Mouse (Mus musculus): ENCODE measurements at regions not wholly inside any gene's neighbourhood (a gene's known extent, or its start where the extent isn't known, plus 50 kb on each side); places are given as distances from the start of the nearest gene placed in this dataset.

DNA sequence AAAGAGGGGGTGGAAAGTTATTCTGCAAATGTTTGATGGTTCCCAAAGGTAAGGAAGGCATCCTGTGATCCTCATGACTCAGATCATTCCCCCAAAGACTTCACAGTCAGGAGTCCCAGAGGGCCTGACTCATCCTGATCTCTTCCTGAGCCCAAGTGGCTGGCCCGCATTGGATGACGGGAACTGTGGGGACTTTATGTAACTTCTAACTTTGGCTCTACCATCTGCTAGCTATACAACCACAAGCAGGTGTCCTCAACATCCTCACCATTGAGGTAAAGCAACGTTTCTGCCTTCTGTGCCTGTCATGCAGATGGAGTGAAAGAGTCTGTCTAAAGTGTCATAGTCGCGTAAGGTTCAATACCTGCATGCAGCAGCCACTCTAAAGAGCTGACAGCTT is 501.6 kb upstream of the Gm10131 start:
- Histone ChIP-seq H3K4me3 (no peak overlapping the region), H3K36me3 (replicated peaks) (no peaks in the 10 kb centered on the region), H3K9me3 (no peaks in the 10 kb centered on the region), H3K27me3 (ENCODE audit: poor library complexity, severe bottlenecking) (no peaks in the 10 kb centered on the region), H3K27ac (no peak overlapping the region), H3K4me1 (peaks cover 4% of the 10 kb centered on the region)
- 89% methylated on average over 5 of the region's 5 CpGs for WGBS
- DNase-seq (ENCODE audit: extremely low spot score, low spot score), result no peak

DNA sequence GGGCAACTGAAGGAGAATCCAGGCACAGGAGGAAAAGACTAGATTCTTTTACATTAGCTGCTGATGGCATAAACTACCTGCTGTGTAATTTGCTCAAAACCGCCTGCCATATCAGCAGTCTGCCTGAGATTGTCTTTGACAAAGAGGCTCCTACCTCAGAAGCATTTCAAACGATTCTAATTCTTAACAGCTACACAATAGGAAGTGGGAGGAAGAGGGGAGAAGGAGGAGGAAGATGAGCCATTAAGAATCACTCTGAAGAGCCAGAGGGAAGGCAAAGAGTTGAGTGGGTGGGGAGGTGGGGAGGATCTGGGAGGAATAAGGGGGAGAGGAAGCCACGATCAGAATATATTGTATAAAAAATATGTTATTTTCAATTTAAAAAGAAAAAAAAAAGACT is 500.9 kb upstream of the Gm10131 start:
- WGBS, result 78% methylated on average over 3 of the region's 3 CpGs
- H3K27ac ChIP-seq, result no peak overlapping the region
- no peak for DNase-seq (ENCODE audit: extremely low spot score, low spot score)
- H3K36me3 ChIP-seq (replicated peaks), result no peaks in the 10 kb centered on the region
- H3K9me3 ChIP-seq, result no peaks in the 10 kb centered on the region
- H3K4me1 ChIP-seq, result no peaks in the 10 kb centered on the region
- no peaks in the 10 kb centered on the region for H3K27me3 ChIP-seq (ENCODE audit: poor library complexity, severe bottlenecking)
- H3K4me3 ChIP-seq, result no peak overlapping the region

DNA sequence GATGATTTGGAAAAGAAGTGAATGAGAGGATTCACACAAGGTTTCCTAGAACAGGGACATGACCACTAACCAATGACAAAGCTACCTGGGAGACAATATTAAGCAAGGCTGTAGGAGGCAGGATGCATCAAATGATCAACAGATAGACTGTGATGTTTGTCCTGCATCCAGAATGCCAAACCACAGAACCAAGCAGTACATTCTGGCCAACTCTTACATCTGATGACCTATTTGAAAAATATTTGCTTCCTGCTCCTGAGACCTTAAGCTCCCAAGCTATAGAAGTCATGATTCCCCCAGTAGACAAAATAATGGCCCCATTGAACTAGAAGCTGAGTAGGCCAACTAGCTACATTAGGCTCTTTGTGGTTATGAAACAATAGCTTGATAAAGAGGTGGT is 498.6 kb upstream of the Gm10131 start:
- Histone ChIP-seq H3K27me3 (ENCODE audit: poor library complexity, severe bottlenecking) (no peaks in the 10 kb centered on the region), H3K4me3 (no peak overlapping the region), H3K36me3 (replicated peaks) (no peaks in the 10 kb centered on the region), H3K9me3 (no peaks in the 10 kb centered on the region), H3K4me1 (no peaks in the 10 kb centered on the region), H3K27ac (no peak overlapping the region)
- DNase-seq (ENCODE audit: extremely low spot score, low spot score), result no peak

DNA sequence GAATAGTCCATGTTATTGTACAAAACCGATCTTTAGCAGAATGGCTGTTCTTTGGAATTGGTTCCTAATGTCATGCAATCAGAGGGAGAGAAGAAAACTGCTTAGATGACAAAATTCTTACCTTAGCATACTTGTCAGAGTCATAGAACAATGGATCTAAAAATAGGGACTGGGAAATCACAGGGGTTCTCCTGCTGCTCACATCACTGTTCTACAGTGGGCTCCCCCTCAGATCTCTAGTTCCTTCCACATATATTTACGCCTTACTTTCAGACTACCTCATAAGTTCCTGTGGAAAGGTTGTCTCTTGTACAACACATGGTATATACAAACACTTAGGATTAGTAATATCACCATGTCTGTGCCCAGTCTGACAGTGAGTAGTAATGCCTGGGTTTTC is 495.9 kb upstream of the Gm10131 start:
- no peaks in the 10 kb centered on the region for H3K4me1 ChIP-seq
- no peak overlapping the region for H3K27ac ChIP-seq
- 90% methylated on average over 2 of the region's 2 CpGs for WGBS
- H3K9me3 ChIP-seq, result no peaks in the 10 kb centered on the region
- no peaks in the 10 kb centered on the region for H3K27me3 ChIP-seq (ENCODE audit: poor library complexity, severe bottlenecking)
- DNase-seq (ENCODE audit: extremely low spot score, low spot score), result no peak
- no peak overlapping the region for H3K4me3 ChIP-seq
- no peaks in the 10 kb centered on the region for H3K36me3 ChIP-seq (replicated peaks)

DNA sequence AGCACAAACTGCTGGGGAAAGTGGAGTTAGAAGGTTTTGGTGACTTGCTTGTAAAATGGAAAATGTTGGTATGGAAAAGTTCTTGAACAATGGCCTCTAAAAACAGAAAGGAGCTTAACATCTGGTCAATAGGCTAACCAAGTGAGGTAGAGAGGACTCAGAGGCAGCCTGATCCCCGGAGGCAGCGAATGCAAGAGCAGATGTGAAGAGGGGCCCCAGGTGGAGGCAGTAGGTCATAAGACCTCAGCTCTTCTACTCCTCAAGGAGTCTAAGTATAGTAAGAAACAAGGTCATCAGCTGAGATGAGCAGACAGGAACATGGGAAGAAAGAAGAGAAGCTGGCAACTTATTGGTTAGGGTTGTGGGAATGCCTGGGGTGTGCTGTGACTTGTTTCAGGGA is 493.5 kb upstream of the Gm10131 start:
- 85% methylated on average over 2 of the region's 2 CpGs for WGBS
- no peak for DNase-seq (ENCODE audit: extremely low spot score, low spot score)
- Histone ChIP-seq H3K4me3 (no peak overlapping the region), H3K4me1 (peaks cover 12% of the 10 kb centered on the region), H3K36me3 (replicated peaks) (no peaks in the 10 kb centered on the region), H3K27me3 (ENCODE audit: poor library complexity, severe bottlenecking) (no peaks in the 10 kb centered on the region), H3K9me3 (no peaks in the 10 kb centered on the region), H3K27ac (no peak overlapping the region)

DNA sequence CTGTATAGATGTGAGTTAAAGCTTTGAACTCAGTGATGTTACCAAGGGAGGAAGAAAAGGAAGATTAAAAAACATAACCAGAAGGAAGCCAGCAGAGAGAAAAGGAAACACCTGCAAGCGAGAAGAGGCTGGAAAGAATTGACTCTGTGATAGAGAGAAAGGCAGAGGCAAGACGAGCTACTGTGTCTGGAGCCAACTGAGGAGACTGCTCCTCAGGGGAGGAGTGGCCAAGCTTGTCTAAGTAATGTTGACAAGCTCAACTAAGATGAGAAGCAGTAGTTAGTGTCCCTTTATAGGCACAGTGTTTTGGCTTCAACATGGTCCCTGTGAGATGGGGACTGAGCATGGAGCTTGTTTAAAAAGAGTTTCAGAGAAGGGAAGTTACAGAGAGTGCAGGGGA is 493.0 kb upstream of the Gm10131 start:
- Histone ChIP-seq H3K27me3 (ENCODE audit: poor library complexity, severe bottlenecking) (no peaks in the 10 kb centered on the region), H3K4me1 (peaks cover 12% of the 10 kb centered on the region), H3K4me3 (no peak overlapping the region), H3K27ac (no peak overlapping the region), H3K9me3 (no peaks in the 10 kb centered on the region), H3K36me3 (replicated peaks) (no peaks in the 10 kb centered on the region)
- WGBS, result 74% methylated on average over 2 of the region's 2 CpGs
- no peak for DNase-seq (ENCODE audit: extremely low spot score, low spot score)

DNA sequence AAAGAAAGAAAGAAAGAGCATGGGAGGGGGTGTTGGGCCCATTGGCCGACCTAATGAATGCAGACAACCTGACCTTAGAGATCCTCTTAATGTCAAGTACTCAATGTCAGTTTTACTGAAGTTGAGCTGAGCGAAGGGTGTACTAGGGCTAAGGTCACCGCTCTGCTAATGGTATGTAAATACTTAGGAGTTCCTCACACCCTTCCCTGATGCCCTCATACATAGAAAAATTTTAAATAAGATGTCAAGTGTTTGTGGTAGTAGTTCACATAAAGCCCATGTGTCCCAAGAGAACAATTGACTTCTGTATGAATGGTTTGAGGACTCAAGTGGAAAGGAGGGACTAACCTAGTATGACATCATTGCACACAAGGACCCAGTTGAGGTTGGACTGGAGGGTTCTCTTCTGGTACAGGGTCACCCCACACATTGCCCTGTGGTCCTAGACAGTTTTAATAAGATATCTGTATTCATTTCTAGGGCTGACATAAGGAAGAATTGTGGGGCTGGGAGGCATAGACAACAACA is 490.0 kb upstream of the Gm10131 start:
- WGBS, result 80% methylated on average over 3 of the region's 3 CpGs
- no peaks in the 10 kb centered on the region for H3K36me3 ChIP-seq (replicated peaks)

DNA sequence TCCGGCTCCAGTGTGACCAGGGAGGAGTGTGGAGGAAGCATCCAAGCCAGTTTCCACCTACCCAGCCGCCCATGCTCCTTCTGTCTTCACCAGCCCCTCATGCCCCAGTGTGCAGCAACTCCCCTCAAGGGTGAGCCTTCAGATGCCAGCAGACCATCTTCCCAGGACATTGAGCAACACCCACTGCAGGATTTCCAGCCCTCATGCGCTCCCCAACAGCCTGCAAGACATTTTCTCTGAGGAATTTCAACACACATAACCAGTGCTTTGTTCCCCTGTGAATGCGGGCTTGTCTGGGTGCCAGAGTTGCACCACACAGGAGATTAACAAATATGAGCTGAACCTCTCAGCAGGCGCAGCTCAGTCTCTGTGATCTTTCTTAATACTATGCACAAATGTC is 489.3 kb upstream of the Gm10131 start:
- H3K36me3 ChIP-seq (replicated peaks), result no peaks in the 10 kb centered on the region
- H3K27ac ChIP-seq, result 0 out of 2 replicates have a peak overlapping the region, but pooled peaks have one; percentile 27
- H3K27me3 ChIP-seq (ENCODE audit: poor library complexity, severe bottlenecking), result no peaks in the 10 kb centered on the region
- no peak for DNase-seq (ENCODE audit: extremely low spot score, low spot score)
- no peaks in the 10 kb centered on the region for H3K9me3 ChIP-seq
- WGBS, result 68% methylated on average over 5 of the region's 5 CpGs
- H3K4me1 ChIP-seq, result peaks cover 12% of the 10 kb centered on the region
- no peak overlapping the region for H3K4me3 ChIP-seq

More for the DNA sequence above, 490.0 kb upstream of the Gm10131 start:
- no peaks in the 10 kb centered on the region for H3K9me3 ChIP-seq
- DNase-seq (ENCODE audit: extremely low spot score, low spot score), result no peak
- no peak overlapping the region for H3K4me3 ChIP-seq
- H3K27me3 ChIP-seq (ENCODE audit: poor library complexity, severe bottlenecking), result no peaks in the 10 kb centered on the region
- H3K4me1 ChIP-seq, result peaks cover 12% of the 10 kb centered on the region
- no peak overlapping the region for H3K27ac ChIP-seq

DNA sequence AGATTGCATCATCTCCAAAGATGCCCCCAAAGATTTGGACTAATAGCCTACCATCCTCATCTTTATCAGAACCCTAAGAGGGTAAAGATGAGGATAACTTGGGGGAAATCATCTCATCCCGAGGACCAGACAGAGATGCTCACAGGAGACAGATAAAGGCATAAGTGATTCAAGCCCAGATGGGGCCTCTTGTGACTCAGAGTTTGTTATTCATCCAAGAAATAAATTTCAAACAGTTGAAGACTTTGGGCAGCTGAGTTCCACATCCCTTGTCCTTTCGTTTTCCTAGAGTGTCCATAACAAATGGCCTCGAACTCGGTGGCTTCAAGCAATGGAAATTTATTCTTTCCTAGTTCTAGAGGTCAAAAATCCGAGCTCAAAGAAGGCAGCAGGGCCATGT is 485.1 kb upstream of the Gm10131 start:
- no peaks in the 10 kb centered on the region for H3K27me3 ChIP-seq (ENCODE audit: poor library complexity, severe bottlenecking)
- peaks cover 10% of the 10 kb centered on the region for H3K4me1 ChIP-seq
- H3K9me3 ChIP-seq, result no peaks in the 10 kb centered on the region
- no peak overlapping the region for H3K27ac ChIP-seq
- WGBS, result 83% methylated on average over 5 of the region's 5 CpGs
- H3K4me3 ChIP-seq, result no peak overlapping the region
- no peaks in the 10 kb centered on the region for H3K36me3 ChIP-seq (replicated peaks)
- DNase-seq (ENCODE audit: extremely low spot score, low spot score), result no peak

DNA sequence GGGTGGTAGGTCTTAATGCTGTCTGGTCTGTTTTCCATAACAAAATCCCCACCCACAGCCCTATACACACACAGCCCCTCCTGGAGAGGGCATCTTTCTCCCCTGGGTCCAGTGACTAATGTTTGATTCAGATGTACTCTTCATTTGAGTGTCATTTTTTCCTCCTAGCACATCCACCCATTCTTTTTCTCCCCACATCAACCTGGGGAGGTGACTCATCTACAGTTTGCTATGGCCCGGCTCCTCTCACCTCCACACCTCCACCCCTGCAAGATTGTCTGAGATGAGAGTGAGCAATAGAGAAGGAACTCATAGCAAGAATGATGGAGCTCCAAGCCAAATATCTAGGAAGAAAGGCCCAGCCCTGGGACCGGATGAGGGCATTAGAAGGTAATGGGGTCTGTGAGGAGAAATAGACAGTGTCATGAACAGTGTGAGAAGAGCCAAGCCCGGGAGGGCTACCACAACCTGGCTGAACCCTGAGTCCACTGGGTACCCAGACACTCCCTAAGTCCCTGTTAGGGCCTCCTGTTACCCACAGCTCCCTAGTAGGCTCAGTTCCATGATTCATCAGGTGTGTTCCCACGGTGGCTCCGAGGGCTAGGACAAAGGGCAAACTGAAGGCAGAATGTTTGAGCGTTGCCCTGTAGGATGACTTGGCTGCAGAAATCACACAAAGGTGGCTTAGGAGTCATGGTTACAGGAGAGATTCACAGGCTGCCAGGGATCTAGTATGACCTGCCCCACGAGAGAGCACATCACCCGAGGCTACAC is 479.6 kb upstream of the Gm10131 start:
- 90% methylated on average over 8 of the region's 8 CpGs for WGBS

DNA sequence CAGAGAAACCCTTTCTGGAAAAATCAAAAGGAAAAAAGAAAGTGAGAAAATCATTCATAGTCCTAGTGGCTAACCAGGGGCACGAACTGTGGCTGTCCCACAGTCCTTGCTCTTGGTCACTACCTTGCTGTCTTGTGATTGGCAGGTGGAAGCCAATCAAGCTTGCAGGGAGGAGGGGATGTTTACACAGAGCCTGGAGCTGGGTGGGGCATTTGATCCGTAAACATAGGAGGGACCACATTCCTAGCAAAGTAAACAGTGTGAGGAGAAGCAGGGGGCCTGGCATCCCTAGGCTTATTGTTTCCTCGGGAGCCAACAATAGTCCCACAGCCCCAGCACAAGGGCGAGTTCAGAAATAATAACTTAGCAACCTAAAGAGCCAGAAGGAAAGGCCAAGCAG is 466.5 kb upstream of the Gm10131 start:
- DNase-seq (ENCODE audit: extremely low spot score, low spot score), result no peak
- Histone ChIP-seq H3K9me3 (no peaks in the 10 kb centered on the region), H3K27me3 (ENCODE audit: poor library complexity, severe bottlenecking) (no peaks in the 10 kb centered on the region), H3K27ac (no peak overlapping the region), H3K4me3 (no peak overlapping the region), H3K36me3 (replicated peaks) (no peaks in the 10 kb centered on the region), H3K4me1 (peaks cover 16% of the 10 kb centered on the region)
- WGBS, result 32% methylated on average over 4 of the region's 4 CpGs

More for the DNA sequence above, 479.6 kb upstream of the Gm10131 start:
- no peaks in the 10 kb centered on the region for H3K27me3 ChIP-seq (ENCODE audit: poor library complexity, severe bottlenecking)
- DNase-seq (ENCODE audit: extremely low spot score, low spot score), result no peak
- H3K36me3 ChIP-seq (replicated peaks), result no peaks in the 10 kb centered on the region
- no peaks in the 10 kb centered on the region for H3K4me1 ChIP-seq
- no peak overlapping the region for H3K27ac ChIP-seq
- H3K9me3 ChIP-seq, result no peaks in the 10 kb centered on the region
- no peak overlapping the region for H3K4me3 ChIP-seq

DNA sequence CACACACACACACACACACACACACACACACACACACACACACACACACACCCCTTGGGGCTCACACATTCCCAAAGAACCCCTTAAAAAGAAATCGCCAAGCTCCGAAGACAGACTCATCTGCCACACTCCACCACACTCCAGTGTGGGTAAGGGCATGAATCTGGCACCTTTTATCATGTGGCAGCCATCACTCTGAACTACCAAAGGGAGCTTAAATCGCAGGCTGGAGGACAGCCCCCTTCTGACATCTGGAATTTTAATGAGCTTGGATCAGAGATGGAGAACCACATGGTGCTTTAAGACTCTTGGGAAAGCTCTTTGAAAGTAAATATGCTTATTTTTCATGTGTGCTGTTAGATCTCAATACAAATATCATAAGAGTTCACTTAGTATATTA is 462.5 kb upstream of the Gm10131 start:
- 75% methylated on average over 3 of the region's 3 CpGs for WGBS
- H3K27ac ChIP-seq, result no peak overlapping the region
- H3K4me3 ChIP-seq, result no peak overlapping the region
- H3K36me3 ChIP-seq (replicated peaks), result no peaks in the 10 kb centered on the region
- no peaks in the 10 kb centered on the region for H3K27me3 ChIP-seq (ENCODE audit: poor library complexity, severe bottlenecking)
- no peaks in the 10 kb centered on the region for H3K9me3 ChIP-seq
- peaks cover 19% of the 10 kb centered on the region for H3K4me1 ChIP-seq
- no peak for DNase-seq (ENCODE audit: extremely low spot score, low spot score)

DNA sequence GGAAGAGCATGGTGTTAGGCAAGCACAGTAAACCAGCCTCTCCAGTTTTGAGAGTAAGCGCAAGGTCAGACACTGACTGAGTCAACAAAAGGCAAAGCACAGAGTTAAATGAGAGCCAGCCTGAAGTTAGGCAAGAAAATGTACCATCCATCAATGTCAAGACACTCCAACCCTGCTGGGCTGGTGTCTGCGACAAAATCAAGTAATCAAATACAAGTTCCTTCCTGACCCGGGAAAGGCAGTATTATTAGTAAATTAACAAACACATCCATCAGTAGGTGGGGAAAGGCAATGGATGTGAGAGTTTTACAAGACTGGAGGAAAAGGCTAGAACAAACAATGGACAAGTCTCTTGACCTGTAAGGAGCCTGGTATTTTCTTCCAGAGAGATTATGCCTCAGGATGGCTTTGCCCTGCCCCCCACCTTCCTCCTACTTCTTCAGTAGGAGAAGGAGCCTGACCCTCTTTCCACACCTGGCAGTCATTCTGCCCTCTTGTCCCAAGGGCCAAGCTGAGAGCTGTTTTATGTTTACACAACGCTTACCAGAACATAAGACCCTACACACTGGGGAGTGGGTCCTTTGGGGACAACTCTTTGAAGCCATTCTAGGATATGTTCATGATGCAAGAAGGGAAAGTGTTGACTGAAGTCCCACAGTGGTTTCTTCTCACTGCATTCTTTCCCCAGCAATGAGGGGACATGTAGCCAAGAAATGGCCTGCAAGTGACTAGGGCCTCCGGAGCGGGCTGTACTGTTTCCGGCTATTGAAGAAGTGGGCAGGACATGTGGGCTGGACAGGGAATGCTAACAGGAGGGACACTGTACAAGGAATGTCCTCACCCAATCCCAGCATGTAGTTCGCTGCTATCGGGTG is 461.7 kb upstream of the Gm10131 start:
- DNase-seq (ENCODE audit: extremely low spot score, low spot score), result no peak
- H3K36me3 ChIP-seq (replicated peaks), result no peaks in the 10 kb centered on the region
- WGBS, result 85% methylated on average over 9 of the region's 9 CpGs
- no peaks in the 10 kb centered on the region for H3K9me3 ChIP-seq
- H3K27me3 ChIP-seq (ENCODE audit: poor library complexity, severe bottlenecking), result no peaks in the 10 kb centered on the region
- H3K4me3 ChIP-seq, result no peak overlapping the region
- H3K4me1 ChIP-seq, result peaks cover 17% of the 10 kb centered on the region
- H3K27ac ChIP-seq, result no peak overlapping the region
